Mouse (Mus musculus) regulatory T cell (primary cell): ENCODE results near the gene Nfs1.
"Not testable (repeated sequence)": the region's sequence is repeated elsewhere in the genome, so short reads cannot be mapped to it uniquely, and the experiment has no call there.

ENCODE experiments used
- in situ Hi-C: fragments of 300-600 bp; cut with MboI, MseI; formaldehyde crosslinking; loops from one replicate; pipeline ENCODE4 v1.15.1; 2025; ENCODE audit warnings: high pct_unique_total_duplicates

Nfs1 gene

DNA sequence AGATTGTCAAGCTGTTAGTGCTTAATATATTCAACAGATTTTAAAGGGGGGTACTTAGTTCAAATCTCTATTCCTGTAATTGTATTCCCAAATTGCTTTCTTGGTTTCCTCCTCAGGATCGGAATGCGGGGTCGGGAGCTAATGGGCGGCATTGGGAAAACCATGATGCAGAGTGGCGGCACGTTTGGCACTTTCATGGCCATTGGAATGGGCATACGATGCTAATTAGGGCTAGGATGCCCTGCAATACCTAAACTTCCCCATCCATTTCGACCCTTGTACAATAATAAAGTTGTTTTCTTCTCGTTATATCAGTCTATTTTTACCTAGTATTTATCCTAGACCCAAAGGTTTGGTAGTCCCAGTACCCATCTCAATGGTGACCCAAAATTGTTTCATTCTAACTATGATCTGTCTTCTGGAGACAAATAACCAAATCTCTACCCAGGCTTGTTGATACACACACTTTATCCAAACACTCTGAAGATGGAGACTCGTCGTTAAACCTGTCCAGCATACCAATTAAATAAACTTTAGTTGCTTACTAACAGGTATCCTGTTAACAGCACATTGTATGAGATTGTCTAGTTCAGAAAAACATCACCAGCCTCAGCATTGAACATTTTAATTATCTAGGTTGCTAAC is 1.6 kb upstream of the Nfs1 start:
- in situ Hi-C loops, result loop anchor here (25.0 kb wide), 1 partner anchor 1258 kb away; the partner anchor contains the start of gene Eif2s2

DNA sequence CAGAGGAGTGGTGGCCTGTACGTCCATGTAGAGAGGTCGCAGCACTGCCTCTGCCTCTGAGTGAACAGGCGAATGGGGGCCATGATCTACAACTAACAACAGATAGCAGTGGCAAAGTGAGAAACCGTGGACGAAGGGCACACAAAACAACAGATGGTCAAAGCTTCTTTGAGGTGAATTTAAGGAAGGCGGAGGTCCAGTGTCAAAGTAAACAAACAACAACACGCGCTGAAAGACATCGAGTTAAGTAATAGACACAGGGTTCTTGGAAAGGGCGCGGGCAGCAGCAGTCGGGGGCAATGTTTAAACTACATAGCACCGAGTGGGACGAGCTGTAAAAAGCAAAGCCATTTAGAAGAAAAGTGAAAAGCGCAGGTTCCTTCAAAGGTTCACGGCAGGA is 619 bp downstream of the Nfs1 start:
- in situ Hi-C loops, result loop anchor here (25.0 kb wide), 1 partner anchor 1256 kb away; the partner anchor contains the start of gene Eif2s2

- in situ Hi-C loops, result loop anchor here (25.0 kb wide), 1 partner anchor 1256 kb away; the partner anchor contains the start of gene Eif2s2
These were observed 1.2 kb downstream of the Nfs1 start for GRCm38 (mm10) chr2:156142820-156143219.

DNA sequence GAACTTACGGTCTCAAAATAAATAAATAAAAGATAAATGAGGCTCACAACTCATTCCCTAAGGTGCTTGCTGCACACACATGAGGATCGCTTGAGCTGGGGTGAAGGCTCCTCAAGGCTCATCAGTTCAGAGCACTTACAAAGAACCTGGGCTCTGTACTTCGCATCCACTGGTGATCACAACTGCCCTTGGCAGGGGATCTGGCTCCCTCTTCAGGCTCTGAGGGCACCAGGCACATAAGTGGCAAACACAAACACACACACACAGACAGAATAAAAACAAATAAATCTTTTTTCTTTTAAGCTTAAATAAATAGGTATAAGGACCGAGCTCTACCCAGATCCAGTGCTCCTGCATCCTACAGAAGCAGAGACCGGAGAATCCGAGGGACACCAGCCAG is 8.3 kb downstream of the Nfs1 start:
- in situ Hi-C loops, result loop anchor here (25.0 kb wide), 1 partner anchor 1248 kb away; the partner anchor contains the start of gene Eif2s2

- in situ Hi-C loops, result loop anchor here (25.0 kb wide), 1 partner anchor 1247 kb away; the partner anchor contains the start of gene Eif2s2
These were observed 9.8 kb downstream of the Nfs1 start for GRCm38 (mm10) chr2:156134161-156134560.

- in situ Hi-C loops, result loop anchor here (25.0 kb wide), 1 partner anchor 1240 kb away; the partner anchor contains the start of gene Eif2s2
These were observed 17.0 kb downstream of the Nfs1 start, which contains the start of gene Gm28036 for GRCm38 (mm10) chr2:156126992-156127391. Gene Gm28036, minus strand, starts transcription at chr2:156127092.

- in situ Hi-C loops, result no loop called here
These were observed 20.3 kb downstream of the Nfs1 start for GRCm38 (mm10) chr2:156123731-156124130.

- in situ Hi-C loops, result no loop called here
These were observed 24.4 kb downstream of the Nfs1 start for GRCm38 (mm10) chr2:156119566-156119965.

DNA sequence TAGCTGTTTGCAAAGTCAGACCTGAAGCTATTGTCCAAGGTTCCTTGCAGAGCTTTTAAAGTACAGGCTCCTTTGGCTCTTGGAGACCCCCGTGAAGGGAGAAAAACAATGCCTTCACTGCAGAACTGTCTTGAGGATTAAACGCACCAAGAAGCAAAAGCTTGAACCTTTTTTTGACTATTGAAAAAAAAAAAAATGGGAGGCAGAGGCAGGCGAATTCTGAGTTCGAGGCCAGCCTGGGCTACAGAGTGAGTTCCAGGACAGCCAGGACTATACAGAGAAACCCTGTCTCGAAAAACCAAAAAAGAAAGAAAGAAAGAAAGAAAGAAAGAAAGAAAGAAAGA is 31.9 kb downstream of the Nfs1 start:
- in situ Hi-C loops, result not testable (repeated sequence)

DNA sequence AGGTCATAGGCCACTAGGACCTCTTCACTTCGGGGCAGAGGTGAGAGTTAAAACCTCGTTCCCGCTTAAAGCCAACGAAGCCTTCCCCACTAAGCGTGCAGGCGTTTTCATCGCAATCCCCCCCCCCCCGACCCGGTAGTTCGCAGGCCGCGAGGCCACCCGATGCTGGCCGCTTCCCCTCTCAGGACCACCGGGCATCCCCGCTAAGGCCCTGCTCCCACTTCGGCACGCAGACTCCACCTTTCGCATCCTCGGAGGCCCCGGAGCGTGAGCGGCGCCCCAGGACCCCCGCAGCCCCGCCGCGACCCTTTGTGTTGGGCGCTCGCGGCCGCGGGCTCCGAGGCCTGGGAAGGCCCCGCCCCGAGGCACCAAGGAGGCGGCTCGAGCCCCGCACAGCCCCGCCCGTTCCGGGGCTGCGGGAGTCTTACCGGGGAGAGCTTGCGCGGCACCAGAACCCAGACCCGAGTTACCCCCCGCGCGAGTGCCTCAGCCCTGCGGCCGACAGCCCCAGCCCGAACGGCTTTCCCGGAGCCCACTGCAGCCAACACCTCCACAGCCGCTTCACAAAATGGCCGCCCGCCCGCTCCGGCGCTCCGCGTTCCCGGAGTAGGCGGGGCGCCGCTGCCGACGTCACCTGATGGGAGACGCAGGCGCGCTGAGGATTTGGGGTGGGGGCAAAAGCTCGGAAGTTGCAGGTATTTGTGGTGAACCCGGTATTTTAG is 32.5 kb downstream of the Nfs1 start, which contains the start of the genes Cpne1 and Rbm12:
TSS of gene Cpne1 (minus strand) at position 608 of the 722 bp plus-strand sequence.
TSS of gene Rbm12 (minus strand) at position 621 of the 722 bp plus-strand sequence.
- in situ Hi-C loops, result no loop called here

DNA sequence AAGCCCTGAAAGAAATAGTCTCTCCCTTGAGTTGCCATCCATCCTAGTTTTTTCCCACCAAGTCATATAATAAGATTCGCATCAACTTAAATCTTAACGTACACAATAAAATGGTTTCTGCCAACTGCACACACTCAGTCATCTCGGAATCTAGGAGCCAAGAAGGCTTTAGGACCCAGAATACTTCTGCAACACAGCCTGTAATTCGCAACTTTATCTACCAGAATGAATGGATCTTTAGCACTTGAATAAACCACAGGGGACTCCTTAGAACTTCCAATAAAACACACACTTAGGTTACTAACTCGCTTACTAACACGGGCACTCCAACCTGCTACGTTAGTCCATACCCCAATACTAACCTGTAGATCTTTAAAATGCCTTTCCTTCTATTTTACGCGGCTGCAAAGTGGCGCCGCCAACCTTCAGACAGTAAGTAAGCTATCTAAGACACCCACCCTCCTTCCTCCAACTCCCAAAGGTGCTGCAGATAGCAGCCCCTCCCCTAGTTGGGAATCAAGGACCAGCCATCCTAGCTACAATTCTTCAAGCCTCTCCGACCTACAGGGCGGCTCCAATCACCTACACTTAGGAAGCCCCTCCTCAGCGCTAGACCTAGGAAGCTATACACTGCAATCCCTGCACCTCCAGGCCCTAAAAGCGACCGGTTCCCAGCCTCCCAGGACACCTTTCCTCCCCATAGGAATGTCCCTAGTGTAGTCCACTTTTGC is 33.2 kb downstream of the Nfs1 start:
- in situ Hi-C loops, result no loop called here

- in situ Hi-C loops, result no loop called here
These were observed 52.1 kb downstream of the Nfs1 start for GRCm38 (mm10) chr2:156091926-156092325.

- in situ Hi-C loops, result no loop called here
These were observed 54.2 kb downstream of the Nfs1 start for GRCm38 (mm10) chr2:156089799-156090198.

DNA sequence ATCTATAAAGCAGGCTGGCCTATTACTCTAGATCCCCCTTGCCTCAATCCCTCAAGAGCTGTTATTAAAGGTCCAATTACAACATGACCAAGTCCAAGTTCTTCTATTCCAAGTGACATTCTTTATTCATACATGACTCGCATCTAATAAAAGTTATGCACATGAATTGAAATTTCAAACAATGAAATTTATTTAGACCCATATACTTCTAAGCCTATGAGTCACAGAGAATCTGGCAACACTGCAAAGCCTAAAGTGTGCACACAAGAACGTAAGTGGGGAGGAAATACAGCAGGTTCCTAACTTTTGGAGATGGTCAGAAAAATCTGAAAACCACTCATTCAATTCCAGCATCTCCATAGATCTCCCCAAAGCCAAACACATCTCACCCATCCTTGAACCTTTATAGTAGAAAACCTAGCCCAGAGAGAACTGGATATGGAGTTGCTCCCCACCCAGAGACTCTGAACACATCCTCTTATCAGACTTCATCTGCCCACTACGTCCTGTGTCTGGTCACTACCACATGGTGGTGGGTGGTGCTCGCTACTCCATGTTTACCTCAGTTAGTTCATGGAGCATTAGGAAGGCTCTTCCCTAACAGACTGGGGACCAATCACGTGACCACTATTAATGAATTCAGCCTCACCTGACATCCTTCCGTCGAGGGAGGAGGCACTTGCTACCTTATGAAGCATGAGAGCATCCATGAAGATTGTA is 56.4 kb downstream of the Nfs1 start:
- in situ Hi-C loops, result no loop called here

- in situ Hi-C loops, result no loop called here
These were observed 59.4 kb downstream of the Nfs1 start for GRCm38 (mm10) chr2:156084541-156084940.

GRCm38 (mm10) chr2:156080391-156080790 is 63.6 kb downstream of the Nfs1 start:
- in situ Hi-C loops, result no loop called here

GRCm38 (mm10) chr2:156079674-156080073 is 64.3 kb downstream of the Nfs1 start:
- in situ Hi-C loops, result no loop called here

DNA sequence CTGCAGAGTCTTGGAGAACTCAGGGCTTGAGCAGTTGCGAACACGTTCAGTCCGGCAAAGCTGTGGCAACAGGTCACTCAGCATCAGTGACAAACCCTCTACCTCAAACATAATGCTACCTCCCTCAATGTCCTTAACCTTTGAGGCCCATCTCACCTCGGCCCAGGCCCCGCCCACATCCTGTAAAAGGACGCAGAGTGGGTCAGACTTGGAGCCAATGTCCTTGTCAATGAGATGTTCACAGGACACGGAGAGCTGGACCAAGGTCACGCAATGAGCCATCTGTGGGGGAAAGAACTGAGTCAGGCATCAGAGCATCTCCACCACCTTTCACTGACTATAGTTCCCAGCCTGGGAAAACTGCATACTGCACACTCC is 64.8 kb downstream of the Nfs1 start:
- in situ Hi-C loops, result no loop called here

GRCm38 (mm10) chr2:156078421-156079182 is 65.4 kb downstream of the Nfs1 start:
- in situ Hi-C loops, result no loop called here

- in situ Hi-C loops, result no loop called here
These were observed 66.5 kb downstream of the Nfs1 start for GRCm38 (mm10) chr2:156077461-156077860.

DNA sequence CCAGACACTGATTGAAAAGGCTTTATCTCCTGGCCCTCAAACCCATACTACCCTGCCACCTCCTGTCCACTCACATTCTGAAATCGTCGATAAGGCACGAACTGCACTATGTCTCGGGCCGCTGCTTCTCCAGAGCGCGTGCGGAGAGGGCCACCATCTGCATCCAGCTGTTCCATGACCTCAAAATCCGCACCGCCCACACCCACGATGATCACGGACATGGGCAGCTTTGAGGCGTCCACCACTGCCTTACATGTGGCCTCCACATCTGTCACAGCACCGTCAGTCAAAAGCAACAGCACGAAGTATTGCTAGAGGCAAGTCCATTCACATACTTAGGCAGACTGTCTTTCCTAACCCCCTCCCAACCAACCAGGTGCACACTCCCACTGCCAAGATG is 70.3 kb downstream of the Nfs1 start:
- in situ Hi-C loops, result no loop called here
